Mouse (Mus musculus) forebrain, embryonic 14.5 days (tissue): Measurements from ENCODE around the gene Sp9. TPM values are rescaled to one million over a fixed set of nuclear protein-coding genes. Genes with fewer than 3 reads are reported as not detected.
A peak's percentile ranks its signal among the peaks of the same experiment; 100 is the strongest.

Experiments used
- ATAC-seq: fragments of 200-750 bp; cut with Nextera tagmentation; 2 replicates; pipeline ENCODE4 v1.8.0; 2017; ENCODE audit warnings: mild to moderate bottlenecking, moderate library complexity
- DNase-seq: peaks from one replicate; pipeline ENCODE4 v3.0.0-alpha.2; 2015; ENCODE audit warnings: low spot score
- H3K27ac ChIP-seq: fragments of 300-500 bp; sonication (generic); 2 replicates; pipeline ENCODE4 v1.5.1; 2014; ENCODE audit warnings: low read depth, mild to moderate bottlenecking, control low read depth, low read length, moderate library complexity
- H3K27me3 ChIP-seq: fragments of 300-500 bp; sonication (generic); replicated peaks from 2 replicates; pipeline ENCODE4 v1.6.1; 2014; ENCODE audit warnings: low read length, control low read depth, mixed read lengths; ENCODE audit not compliant: control insufficient read depth, insufficient read depth
- H3K36me3 ChIP-seq: fragments of 300-500 bp; sonication (generic); 2 replicates; pipeline ENCODE4 v1.6.1; 2014; ENCODE audit warnings: low read length, control low read depth; ENCODE audit not compliant: control insufficient read depth, insufficient read depth
- H3K4me1 ChIP-seq: fragments of 300-500 bp; sonication (generic); 2 replicates; pipeline ENCODE4 v1.6.1; 2014; ENCODE audit warnings: antibody characterized with exemption, low read length, control low read depth; ENCODE audit not compliant: control insufficient read depth, insufficient read depth
- H3K4me2 ChIP-seq: fragments of 300-500 bp; sonication (generic); 2 replicates; pipeline ENCODE4 v1.6.1; 2014; ENCODE audit warnings: mild to moderate bottlenecking, control low read depth, low read length
- H3K4me3 ChIP-seq: fragments of 300-500 bp; sonication (generic); 2 replicates; pipeline ENCODE4 v1.5.1; 2014; ENCODE audit warnings: low read depth, low read length, control low read depth
- H3K9ac ChIP-seq: fragments of 300-500 bp; sonication (generic); 2 replicates; pipeline ENCODE4 v1.6.1; 2014; ENCODE audit warnings: mild to moderate bottlenecking, low read length, control low read depth, moderate library complexity
- H3K9me3 ChIP-seq: fragments of 300-500 bp; sonication (generic); replicated peaks from 2 replicates; pipeline ENCODE4 v1.6.1; 2016; ENCODE audit warnings: low read length, control low read depth, mixed read lengths; ENCODE audit not compliant: control insufficient read depth
- WGBS: fragments of 180-500 bp; shearing (Covaris S2); extraction: QIAGEN DNeasy Blood & Tissue Kit; methylation state at CpG from one replicate; pipeline ENCODE4 v1.1.7; 2014; 5-methylcytosine and 5-hydroxymethylcytosine counted together
- polyA plus RNA-seq: library from polyadenylated mRNA; unstranded; fragments of >200 nt; fragmentation: Nextera tagmentation; extraction: Ambion mirVana; gene quantifications from 2 replicates; pipeline ENCODE4 v1.2.1, GENCODE M21; 2014

The Sp9 gene
- polyA plus RNA-seq, 1 experiment from 2014 or later, result 10.9 TPM

DNA sequence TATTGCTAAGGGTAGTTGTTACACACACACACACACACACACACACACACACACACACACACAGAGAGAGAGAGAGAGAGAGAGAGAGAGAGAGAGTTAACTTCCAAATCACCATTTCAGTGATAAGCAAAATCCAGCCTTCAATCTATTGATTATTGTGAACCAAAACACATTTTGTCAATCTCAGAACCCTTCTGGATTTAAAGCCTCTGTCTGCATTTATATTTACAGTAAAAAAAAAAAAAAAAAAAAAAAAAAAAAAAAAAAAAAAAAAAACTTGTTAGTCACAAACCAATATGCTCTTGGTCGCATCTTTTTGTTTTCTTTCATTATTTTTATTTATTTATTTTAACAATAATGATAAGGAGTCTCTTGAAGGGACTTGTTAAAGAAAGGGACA, 5.1 kb upstream of the Sp9 start:
- Histone ChIP-seq H3K27ac (no peak overlapping the region), H3K9ac (no peak overlapping the region), H3K36me3 (no peaks in the 10 kb centered on the region), H3K9me3 (no peaks in the 10 kb centered on the region), H3K27me3 (peaks cover 71% of the 10 kb centered on the region), H3K4me2 (no peak overlapping the region), H3K4me1 (peaks cover 14% of the 10 kb centered on the region), H3K4me3 (no peak overlapping the region)
- ATAC-seq, result no peak
- 49% methylated on average over 1 of the region's 1 CpGs for WGBS
- DNase-seq, result no peak

- ATAC-seq (no peak), DNase-seq (peak; percentile 10)
- H3K27ac ChIP-seq, result no peak overlapping the region
- H3K9ac ChIP-seq, result no peak overlapping the region
- H3K4me3 ChIP-seq, result no peak overlapping the region
- WGBS, result 12% methylated on average over 3 of the region's 3 CpGs
- peaks cover 74% of the 10 kb centered on the region for H3K27me3 ChIP-seq
- no peak overlapping the region for H3K4me2 ChIP-seq
- peaks cover 14% of the 10 kb centered on the region for H3K4me1 ChIP-seq
- H3K36me3 ChIP-seq, result no peaks in the 10 kb centered on the region
- H3K9me3 ChIP-seq, result no peaks in the 10 kb centered on the region
Observed at GRCm38 (mm10) chr2:73267231-73267630, 4.5 kb upstream of the Sp9 start.

DNA sequence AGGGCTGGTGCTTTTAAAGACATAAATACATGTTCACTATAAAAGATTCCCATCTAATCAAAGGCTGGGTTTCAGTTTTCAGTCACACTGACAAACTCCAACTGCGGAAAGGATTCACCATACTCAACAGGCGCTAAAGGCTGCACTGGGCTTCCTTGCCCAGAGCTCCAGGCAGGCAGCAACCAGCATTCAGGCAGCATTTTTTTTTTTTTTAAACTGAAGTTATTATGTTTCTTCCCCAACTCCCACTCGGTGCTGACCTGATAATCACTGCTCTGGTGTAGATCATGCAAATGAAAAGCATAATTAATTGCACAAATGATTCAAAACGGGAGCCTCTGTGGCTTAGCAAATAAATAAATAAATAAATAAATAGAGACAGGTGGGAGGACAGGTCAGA, 3.9 kb upstream of the Sp9 start:
- 3% methylated on average over 4 of the region's 4 CpGs for WGBS
- no peaks in the 10 kb centered on the region for H3K36me3 ChIP-seq
- peaks cover 14% of the 10 kb centered on the region for H3K4me1 ChIP-seq
- H3K27ac ChIP-seq, result no peak overlapping the region
- peak overlapping the region; percentile 13; the same call in 1 of the 2 replicates for H3K4me3 ChIP-seq
- peak; percentile 17 for DNase-seq
- no peak overlapping the region for H3K9ac ChIP-seq
- peaks cover 68% of the 10 kb centered on the region for H3K27me3 ChIP-seq
- H3K9me3 ChIP-seq, result no peaks in the 10 kb centered on the region
- H3K4me2 ChIP-seq, result peak overlapping the region; percentile 29
- ATAC-seq, result no peak

GRCm38 (mm10) chr2:73268281-73268680, 3.4 kb upstream of the Sp9 start:
- WGBS, result 2% methylated on average over 12 of the region's 12 CpGs
- peak overlapping the region; percentile 63; the same call in 1 of the 2 replicates for H3K27ac ChIP-seq
- H3K4me3 ChIP-seq, result peak overlapping the region; percentile 13; the same call in 1 of the 2 replicates
- peak; percentile 52 for DNase-seq
- peaks cover 14% of the 10 kb centered on the region for H3K4me1 ChIP-seq
- no peaks in the 10 kb centered on the region for H3K9me3 ChIP-seq
- peaks cover 63% of the 10 kb centered on the region for H3K27me3 ChIP-seq
- H3K36me3 ChIP-seq, result peaks cover 3% of the 10 kb centered on the region; the same call in 1 of the 2 replicates
- no peak for ATAC-seq
- peak overlapping the region; percentile 29 for H3K4me2 ChIP-seq
- no peak overlapping the region for H3K9ac ChIP-seq

DNA sequence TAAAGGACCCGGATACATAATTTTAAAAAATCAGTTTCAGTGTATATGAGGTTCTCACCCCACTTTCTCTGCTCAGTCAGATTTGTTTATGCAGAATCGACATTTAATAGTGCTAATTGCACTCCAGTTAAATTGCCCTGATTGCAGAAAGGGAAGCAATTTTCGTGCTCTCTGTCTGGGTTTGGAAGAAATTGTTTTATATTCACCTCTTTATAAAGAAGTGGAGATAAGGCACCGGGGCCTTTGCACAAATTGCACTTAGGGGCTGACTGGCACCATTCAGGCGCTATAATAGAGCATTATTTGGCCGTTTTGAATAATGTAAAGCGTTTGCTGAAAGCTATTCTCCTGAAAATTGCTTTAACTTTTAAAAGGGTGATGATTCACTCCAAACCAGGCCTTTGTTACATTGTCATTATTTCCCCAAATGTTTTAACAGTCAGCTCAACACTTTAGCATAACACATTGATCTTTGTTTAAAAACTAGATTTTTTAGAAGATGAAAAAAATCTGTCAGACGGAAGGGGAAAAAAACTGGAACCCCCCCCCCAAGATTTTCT, 2.8 kb upstream of the Sp9 start:
- ATAC-seq (peak; percentile 28), DNase-seq (peak; percentile 78)
- WGBS, result 3% methylated on average over 8 of the region's 8 CpGs
- peaks cover 63% of the 10 kb centered on the region for H3K27me3 ChIP-seq
- H3K4me1 ChIP-seq, result peaks cover 11% of the 10 kb centered on the region
- H3K27ac ChIP-seq, result no peak overlapping the region
- no peak overlapping the region for H3K9ac ChIP-seq
- no peak overlapping the region for H3K4me3 ChIP-seq
- peaks cover 8% of the 10 kb centered on the region; the same call in 1 of the 2 replicates for H3K36me3 ChIP-seq
- H3K4me2 ChIP-seq, result peak overlapping the region; percentile 56; the same call in 1 of the 2 replicates
- no peaks in the 10 kb centered on the region for H3K9me3 ChIP-seq

- peak overlapping the region; percentile 41; the same call in 1 of the 2 replicates for H3K27ac ChIP-seq
- H3K4me3 ChIP-seq, result no peak overlapping the region
- H3K9me3 ChIP-seq, result no peaks in the 10 kb centered on the region
- peaks cover 63% of the 10 kb centered on the region for H3K27me3 ChIP-seq
- ATAC-seq (no peak), DNase-seq (peak; percentile 28)
- H3K4me2 ChIP-seq, result peak overlapping the region; percentile 56
- no peak overlapping the region; the same call in 1 of the 2 replicates for H3K9ac ChIP-seq
- 0% methylated on average over 16 of the region's 17 CpGs for WGBS
- H3K36me3 ChIP-seq, result peaks cover 13% of the 10 kb centered on the region; the same call in 1 of the 2 replicates
- H3K4me1 ChIP-seq, result peaks cover 8% of the 10 kb centered on the region
Observed at GRCm38 (mm10) chr2:73269666-73270065, 2.1 kb upstream of the Sp9 start.

- peaks cover 8% of the 10 kb centered on the region for H3K4me1 ChIP-seq
- H3K27ac ChIP-seq, result peak overlapping the region; percentile 59; the same call in 1 of the 2 replicates
- ATAC-seq, result no peak
- H3K4me2 ChIP-seq, result peak overlapping the region; percentile 56
- peaks cover 60% of the 10 kb centered on the region for H3K27me3 ChIP-seq
- peaks cover 13% of the 10 kb centered on the region; the same call in 1 of the 2 replicates for H3K36me3 ChIP-seq
- no peak for DNase-seq
- 2% methylated on average over 14 of the region's 14 CpGs for WGBS
- no peaks in the 10 kb centered on the region for H3K9me3 ChIP-seq
- peak overlapping the region; percentile 51 for H3K4me3 ChIP-seq
- peak overlapping the region; percentile 46; the same call in 1 of the 2 replicates for H3K9ac ChIP-seq
Observed at GRCm38 (mm10) chr2:73270071-73270592, 1.6 kb upstream of the Sp9 start.

DNA sequence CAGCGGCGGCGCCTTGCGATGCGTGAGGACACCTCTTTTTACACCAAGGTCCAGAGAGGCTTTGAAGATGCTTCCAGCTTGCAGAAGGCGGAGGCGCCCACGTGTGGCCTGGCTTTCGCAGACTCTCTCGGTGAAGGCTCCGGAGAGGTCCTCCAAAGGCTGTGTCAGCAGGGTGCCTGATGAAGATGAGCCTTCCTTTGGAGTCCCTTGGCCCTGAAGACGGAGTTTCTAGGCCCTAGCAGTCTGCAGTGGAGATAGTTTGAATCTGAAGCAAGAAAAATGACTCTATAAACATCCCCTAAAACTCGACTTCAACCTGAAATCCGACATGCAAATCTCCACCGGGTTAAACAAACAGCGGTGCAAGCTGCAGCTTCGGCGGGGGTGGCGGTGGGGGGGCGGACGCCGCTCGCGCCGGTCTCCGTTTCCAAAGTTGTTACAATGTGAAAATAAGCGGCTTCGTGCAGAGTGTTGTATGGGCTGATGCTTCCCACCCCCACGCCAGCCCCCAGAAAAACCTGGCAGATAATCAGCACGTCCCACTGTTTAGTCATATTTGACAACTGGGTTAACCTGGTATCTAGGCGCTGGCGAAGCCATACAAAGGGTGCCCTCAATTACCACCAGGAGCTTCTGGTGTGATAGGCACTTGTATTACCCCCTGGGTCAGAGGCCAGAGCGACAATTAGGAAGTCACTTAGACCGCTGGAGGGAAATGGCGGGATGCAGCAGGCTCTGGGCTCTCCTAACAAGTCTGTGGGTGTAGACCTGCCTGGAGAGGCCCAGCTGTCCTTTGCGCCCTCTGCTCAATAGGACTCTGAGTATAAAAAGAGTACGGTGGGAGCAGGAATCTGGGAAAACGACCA, 899 bp upstream of the Sp9 start:
- DNase-seq (peak; percentile 58), ATAC-seq (no peak)
- Histone ChIP-seq H3K4me2 (peak overlapping the region; percentile 56), H3K4me3 (peak overlapping the region; percentile 51), H3K9me3 (no peaks in the 10 kb centered on the region), H3K9ac (peak overlapping the region; percentile 46; the same call in 1 of the 2 replicates), H3K27me3 (peaks cover 53% of the 10 kb centered on the region), H3K4me1 (peaks cover 8% of the 10 kb centered on the region), H3K27ac (peak overlapping the region; percentile 59), H3K36me3 (peaks cover 13% of the 10 kb centered on the region; the same call in 1 of the 2 replicates)
- WGBS, result under 1% methylated on average over 38 of the region's 38 CpGs
